Mouse (Mus musculus): ENCODE measurements around the gene Nrip2.

Gene Nrip2

DNA sequence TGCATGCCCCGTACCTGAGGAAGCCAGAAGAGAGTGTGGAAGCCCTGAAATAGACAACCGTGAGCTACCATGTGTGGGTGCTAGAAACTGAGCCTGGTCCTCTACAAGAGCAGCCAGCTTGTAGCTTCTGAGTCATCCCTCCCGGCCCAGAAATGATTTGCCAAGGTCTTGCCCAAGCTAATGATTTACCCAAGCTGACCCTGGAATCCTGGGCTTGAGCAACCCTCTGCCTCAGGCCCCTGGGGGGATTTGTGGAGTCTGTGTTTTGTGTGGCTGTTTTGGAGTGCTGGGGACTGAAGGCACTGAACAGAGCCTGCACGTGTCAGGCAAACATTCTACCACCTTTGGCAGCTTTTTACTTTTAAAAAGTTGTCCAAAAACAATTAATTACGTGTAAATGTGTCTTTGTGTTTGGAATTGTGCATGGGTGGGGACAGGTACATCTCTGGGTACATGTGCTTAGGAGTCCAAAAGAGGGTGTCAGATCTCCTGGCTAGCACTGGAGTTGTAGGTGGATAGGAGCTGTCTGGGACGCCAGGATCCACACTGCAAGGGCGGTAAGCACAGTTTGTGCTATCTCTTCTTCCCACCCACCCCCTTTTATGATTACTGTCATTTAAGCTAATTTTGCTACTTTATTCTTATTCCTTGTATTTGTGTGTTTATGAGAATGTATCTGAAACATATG, 1.4 kb upstream of the Nrip2 start:
- no peak for DNase-seq (ENCODE audit: low read depth, low spot score)

DNA sequence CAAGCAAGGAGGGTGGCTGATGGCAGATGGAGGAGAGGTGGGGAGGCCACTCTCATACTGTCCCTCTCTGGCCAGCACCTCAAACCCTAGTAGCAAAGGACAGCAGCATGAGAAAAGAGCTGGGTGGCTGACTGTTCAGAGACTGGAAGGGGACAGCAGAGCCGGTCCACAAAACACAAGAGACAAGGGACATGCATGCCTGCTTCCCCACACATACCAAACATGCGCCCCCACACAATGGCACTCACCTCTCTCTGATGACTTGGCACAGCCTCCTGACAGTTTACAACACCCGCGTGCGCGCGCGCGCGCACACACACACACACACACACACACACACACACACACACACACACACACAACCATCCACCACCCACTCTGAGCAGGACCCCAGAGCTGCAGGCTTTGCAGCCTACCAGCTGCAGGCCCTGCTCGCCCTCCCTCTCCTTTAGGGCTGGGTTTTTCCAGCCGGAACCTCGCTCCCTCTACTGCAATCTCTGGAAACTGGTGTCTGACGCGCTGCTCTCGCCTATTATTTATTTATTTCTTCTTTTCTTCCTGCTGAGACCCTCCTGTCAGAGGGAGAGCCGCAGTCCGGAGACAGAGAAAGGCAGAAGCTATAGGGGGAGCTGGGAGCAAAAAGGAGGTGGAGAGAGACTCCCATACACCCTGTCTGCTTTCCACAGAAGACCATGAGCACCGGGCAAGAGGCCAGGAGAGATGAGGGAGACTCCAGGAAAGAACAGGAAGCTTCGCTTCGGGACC, 507 bp downstream of the Nrip2 start:
- no peak for DNase-seq (ENCODE audit: low read depth, low spot score)

DNA sequence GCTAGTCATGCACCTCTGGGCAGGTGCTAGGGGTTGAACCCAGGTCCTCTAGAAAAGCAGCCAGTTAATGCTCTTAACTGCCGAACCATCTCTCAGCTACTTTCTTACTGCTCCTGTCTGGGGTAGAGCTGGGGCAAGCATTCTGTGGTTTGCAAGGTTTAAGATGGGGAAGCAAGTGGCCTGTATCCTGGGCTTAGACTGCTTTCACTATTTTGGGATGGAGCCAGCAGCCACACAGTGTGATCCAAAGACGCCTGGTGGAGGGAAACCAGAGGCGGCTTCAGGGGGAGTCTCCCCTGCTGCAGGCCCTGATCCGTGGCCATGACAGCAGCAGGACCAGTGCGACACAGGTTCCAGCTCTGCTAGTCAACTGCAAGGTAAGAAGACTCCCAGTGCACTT, 5.6 kb downstream of the Nrip2 start:
- DNase-seq (ENCODE audit: low read depth, low spot score) = no peak

DNA sequence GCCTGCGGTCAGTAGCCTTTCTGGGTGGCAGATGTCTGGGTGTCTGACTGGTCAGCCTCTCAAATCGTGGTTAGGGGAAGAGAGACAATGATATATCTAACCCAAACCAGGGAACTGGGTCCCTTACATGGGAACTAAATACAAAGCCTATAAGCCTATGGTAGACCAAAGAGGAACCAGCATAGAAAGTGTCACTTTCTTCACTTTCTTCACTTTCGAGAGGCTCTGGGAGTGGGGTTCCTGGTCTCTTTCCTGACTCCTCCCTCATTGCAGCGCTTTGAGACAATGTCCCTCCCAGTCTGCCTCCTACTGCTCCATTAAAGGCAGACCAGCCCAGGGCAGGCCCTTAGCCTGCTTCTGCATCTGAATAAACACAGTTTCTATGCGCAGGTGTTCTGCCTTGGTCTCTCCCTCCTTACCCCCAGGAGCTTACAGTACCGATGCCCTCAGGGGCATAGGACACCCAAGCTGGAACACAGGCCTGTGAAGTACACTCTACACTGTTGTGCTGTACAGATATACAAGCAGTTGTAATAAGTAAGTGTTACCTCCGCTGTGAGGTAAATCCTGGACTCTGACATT, 9.5 kb downstream of the Nrip2 start:
- peak; percentile 44 for DNase-seq (ENCODE audit: low read depth, low spot score)

DNA sequence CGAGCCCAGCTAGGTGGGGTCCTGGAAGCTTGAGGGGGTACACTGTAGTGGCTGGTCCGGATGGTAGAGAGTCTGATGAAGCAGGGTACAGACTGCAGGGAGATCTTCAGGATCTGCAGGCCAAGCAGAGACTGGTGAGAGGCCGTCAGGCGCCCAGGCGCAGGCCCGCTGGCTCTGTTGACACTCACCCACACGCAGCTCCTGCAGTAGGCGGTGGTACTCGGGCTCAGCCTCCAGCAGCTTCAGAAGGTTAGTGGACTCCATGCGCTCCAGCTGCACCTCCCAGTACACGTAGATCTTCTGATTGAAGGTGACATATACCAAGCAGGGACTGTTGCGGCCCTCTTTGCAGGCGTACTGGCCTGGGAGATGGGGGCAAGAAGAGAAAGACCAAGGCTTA, 11.2 kb downstream of the Nrip2 start:
- no peak for DNase-seq (ENCODE audit: low read depth, low spot score)

DNA sequence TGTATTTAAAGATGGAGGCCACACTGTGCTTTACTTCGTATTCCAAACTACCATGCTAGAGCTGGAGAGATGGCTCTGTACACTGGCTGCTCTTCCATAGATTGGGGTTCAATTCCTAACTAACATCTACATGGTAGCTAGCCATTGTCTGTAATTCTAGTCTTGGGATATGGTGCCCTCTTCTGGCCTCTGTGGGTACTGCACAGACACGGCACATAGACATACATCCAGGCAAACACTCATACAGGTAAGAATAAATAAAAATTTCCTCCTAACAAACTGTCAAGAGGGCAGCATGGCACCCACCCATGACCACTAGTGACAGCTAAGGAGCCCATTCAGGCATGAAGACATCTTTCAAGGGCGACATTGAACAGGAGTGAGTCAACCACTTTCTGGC, 12.0 kb downstream of the Nrip2 start:
- DNase-seq (ENCODE audit: low read depth, low spot score) = peak; percentile 74

DNA sequence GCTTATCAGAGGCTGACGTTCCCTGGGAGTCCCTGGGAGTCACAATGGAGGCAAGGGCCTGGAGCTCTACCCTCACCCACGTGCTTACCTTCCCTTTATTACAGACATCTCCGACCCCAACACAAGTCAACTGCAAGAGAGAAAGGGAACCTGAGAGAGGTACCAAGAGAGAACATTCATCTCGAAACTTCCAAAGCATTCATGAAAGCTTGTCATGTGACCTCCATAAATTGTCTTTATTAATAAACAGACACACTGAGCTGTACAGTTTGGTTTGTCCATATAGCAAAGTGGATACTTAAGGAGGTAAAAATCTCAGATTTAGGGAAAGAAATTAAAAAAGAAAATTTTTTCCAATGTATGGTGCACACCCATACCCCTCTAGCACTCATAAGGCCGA, 17.1 kb downstream of the Nrip2 start:
- no peak for DNase-seq (ENCODE audit: low read depth, low spot score)

DNA sequence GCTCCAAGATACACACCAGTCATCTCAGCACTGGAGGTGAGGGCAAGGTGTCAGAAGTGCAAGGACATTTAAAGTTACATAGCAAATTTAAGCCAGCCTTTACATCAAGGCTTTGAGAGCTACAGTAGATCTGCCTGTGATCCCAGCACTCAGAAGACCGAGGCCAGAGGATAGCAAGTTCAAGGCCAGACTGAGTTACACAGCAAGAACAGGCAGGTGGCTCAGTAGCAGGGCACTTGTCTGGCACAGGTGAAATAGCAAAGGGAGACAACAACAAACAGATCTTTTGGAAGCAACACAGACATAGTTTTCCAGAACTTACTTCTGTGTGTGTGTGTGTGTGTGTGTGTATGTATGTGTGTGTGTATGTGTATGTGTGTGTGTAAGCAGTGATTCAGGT, 19.0 kb downstream of the Nrip2 start:
- no peak for DNase-seq (ENCODE audit: low read depth, low spot score)

DNA sequence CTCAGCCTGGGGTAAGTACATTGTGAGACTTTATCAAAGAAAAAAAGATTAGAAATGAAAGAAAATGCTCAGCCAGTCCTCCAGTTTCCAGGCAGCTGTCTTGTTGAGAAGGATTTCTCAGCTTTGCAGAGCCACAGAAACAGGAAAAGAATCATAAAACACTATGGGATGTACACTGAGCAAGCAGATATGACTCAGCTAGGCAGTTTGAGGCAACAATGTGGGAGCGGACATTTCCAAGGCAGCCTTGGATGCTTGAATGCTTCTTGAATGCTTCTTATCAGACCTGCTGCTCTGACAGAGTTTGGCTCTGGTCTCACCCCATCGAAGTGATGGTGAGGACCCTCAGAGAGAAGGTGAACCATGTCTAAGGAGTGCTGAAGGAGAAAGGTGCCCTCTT, 21.9 kb downstream of the Nrip2 start:
- DNase-seq (ENCODE audit: low read depth, low spot score) = no peak

DNA sequence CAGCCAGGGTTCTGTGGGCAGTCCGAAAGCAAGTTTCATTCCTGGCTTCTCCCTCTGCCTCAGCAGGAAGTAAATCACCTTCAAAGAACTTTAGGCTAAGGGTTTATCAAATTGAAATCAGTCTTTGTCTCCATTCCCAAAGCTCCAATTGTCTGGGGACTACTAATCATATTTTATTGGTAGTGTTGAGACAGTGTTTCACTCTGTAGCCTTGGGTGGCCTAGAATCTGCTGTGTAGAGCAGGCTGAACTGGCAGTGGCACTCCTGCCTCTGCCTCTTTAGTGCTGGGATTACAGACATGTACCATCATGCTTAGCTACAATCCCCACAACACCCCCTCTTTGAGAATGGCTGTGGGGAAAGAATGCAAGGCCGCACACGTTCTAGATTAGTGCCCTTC, 22.4 kb downstream of the Nrip2 start:
- no peak for DNase-seq (ENCODE audit: low read depth, low spot score)

DNA sequence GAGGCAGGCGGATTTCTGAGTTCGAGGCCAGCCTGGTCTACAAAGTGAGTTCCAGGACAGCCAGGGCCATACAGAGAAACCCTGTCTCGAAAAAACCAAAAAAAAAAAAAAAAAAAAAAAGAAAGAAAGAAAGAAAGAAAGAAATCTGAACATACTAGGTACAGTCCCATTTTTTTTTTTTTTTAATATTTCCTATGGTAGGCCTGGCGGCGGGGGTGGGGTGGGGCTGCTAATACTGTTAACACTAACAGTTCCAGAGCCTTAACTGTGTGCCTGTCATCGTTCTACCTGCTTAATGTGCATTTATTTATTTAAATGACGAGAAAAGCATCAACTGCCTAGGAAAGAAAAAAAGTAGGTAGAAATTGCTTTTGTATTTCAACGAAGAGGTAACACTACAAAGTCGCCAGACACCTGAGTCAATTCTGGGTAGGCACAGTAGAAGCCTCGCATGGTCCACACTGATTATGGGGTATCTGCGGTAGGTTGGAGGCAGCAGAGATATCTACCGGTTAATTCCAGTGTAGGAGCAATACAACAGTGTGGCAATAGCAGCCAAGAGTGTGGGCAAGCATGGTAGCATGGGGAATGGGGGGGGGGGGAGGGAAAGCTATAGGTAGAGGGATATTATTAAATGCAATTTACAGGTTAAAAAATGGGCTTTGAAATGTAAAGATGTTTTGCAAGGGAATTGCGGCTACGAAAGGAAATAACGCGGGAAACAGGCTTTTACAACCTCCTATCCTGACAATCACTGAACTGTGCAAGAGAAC, 24.6 kb downstream of the Nrip2 start:
- no peak for DNase-seq (ENCODE audit: low read depth, low spot score)

DNA sequence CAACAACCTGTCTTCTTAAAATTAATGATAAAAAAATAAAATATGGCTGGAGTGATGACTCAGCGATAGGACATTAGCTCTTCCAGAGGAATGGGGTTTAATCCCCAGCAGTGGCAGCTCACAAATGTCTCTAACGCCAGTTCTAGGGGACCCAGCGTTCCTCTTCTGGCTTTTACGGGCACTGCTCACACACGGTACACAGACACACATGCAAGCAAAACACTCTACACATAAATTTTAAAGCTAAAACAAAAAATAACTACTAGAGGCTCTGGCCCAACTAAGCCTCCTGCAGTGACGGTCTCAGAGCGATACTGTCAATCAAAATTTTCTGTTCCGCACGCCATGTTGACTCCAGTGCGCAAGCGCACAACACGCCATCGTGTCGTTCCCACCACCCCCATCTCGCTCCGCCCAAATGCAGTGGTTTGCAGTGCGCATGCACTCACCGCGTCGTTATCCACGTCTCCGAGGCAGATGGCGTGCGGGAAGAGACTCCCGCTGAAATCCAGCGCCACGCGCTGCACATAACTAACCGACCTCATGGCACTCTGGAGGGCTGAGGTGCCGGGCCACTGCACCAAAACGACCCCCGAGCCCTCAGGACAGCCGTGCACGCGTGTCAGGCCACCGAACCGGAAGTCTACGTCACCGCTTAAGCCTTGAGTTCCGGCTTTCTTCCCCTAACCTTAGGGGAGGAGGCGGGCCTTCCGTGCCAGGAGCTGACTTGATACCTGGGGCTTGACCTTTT, 25.3 kb downstream of the Nrip2 start, which contains the start of gene Itfg2:
TSS of gene Itfg2 (minus strand) at position 663 of the 751 bp plus-strand sequence.
- peak; percentile 97 for DNase-seq (ENCODE audit: low read depth, low spot score)

DNA sequence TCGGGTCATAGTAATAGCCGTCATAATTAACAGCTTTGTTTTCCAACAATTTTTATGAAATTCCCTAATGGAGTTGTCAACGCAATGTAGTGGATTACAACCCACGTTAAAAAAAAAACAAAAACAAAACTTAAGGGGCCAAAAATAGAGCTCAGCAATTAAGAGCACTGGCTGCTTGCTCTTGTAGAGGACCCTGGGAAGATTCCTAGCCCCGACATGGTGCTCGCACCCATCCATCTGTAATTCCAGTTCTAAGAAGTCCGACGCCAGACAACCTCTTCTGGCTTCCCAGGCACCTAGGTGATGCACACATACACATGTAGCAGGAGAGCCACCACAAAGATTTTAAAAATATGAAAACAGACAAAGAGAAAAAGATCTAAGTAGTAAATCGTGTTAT, 25.9 kb downstream of the Nrip2 start:
- DNase-seq (ENCODE audit: low read depth, low spot score) = no peak

DNA sequence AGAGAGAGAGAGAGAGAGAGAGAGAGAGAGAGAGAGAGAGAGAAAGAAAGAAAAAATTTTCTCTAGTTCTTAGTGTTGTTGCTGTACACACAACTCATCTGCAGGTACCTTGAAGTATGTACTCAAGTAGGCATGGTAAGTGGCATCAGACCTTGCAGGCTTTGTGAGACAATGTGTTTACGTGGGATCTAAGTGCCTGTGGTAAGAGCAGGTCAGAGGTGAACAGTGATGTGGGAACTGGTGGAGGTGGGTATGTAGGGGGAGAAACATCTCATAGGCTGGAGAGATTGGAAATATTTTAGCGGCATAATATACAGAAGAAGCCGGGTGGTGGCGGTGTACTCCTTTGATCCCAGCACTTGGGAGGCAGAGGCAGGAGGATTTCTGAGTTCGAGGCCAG, 28.5 kb downstream of the Nrip2 start:
- no peak for DNase-seq (ENCODE audit: low read depth, low spot score)

DNA sequence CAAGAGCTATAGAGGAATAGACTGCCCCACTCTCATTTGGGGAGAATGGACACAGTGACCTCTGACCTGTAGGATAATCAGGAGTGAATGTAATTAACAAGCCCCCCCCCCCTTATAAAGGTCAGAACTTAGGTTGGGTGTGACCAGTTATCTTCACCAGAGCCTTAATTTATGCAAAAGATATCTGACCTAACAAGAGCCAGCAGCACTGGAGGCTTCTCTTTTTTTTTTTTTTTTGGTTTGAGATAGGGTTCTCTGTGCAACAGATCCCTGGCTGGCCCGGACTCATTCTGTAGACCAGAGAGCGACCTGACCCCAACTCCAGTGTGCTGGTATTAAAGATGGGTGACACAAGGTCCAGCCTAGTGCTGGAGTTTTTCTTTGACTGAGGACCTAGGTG, 30.2 kb downstream of the Nrip2 start:
- DNase-seq (ENCODE audit: low read depth, low spot score) = no peak

DNA sequence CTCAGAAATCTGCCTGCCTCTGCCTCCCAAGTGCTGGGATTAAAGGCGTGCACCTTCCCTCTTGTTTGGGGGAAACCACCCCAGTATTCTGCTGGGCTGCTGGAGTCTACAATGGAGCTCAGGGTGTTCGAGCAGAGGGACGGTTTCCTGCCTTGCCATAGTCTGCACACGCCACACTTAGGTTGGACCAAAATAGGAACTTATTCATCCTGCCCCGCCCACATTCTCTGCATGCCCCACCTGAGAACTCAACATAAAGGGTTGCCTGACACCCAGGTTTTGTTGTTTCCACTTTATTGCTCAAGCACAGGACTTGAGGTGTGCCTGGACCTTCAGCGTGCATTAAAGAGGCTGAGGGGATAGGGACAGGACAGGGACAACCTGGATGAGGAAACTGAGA, 30.7 kb downstream of the Nrip2 start:
- DNase-seq (ENCODE audit: low read depth, low spot score) = peak; percentile 70

DNA sequence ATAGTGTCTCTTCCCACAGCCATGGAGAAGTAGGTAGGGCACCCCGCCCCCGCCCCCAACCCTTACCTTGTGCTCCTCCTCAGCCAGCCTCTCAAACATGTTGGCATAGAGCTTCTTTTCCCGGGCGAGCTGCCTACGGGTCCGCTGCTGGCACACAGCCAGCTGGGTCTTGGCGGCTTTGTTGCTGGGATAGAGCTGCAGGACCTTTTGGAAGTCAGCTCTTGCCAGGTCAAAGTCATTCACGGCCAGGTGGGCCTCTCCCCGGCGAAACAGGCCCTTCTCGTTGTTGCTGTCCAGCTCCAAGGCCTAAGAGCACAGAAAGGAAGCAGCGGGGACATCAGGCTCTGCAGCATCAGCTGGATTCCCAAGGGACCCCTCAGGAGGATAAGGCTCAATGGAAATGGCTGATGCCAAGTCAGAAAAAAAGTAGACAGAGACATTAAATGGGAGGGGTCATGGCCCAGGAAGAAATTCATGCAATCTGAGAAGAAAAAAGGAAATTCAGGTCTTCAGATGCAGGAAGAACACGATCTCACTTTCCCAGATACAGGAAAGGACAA, 33.3 kb downstream of the Nrip2 start:
- no peak for DNase-seq (ENCODE audit: low read depth, low spot score)

DNA sequence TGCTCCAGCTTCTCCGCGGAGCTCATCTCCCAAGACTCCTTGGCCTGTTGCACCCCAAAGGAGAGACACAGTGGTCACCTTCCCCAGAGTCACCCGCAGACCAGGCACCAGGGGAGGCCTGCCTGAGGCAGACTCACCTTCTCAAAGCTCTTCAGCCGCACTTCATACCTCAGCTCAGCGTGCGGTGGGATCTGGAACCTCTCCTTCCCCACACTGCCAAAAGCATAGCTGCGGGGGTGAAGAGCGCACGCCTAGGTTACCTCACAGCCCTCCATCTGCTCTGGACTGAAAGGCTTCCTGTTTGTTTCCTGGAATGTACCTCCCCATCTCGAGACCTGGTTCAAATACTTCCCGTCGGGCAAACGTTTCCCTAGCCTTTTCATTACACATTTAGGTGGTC, 34.5 kb downstream of the Nrip2 start:
- no peak for DNase-seq (ENCODE audit: low read depth, low spot score)

DNA sequence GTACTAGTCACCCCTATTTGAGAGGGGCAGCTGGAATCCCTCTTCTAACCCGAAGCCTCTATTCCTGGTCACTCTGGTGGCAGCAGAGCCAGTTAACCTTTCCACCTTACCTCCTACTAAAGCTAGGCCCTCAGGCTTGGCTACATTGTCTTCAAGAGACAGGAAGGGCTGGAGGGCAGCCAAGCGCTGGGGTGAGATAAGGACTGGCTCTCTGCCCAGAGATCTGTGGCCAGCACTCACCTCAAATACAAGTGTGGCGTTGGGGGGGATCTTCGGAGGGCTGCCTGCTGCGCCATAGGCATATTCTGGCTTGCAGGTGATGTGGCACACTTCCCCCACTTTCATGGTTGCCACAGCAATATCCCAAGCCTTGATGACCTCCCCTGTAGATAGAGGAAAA, 36.4 kb downstream of the Nrip2 start:
- no peak for DNase-seq (ENCODE audit: low read depth, low spot score)

DNA sequence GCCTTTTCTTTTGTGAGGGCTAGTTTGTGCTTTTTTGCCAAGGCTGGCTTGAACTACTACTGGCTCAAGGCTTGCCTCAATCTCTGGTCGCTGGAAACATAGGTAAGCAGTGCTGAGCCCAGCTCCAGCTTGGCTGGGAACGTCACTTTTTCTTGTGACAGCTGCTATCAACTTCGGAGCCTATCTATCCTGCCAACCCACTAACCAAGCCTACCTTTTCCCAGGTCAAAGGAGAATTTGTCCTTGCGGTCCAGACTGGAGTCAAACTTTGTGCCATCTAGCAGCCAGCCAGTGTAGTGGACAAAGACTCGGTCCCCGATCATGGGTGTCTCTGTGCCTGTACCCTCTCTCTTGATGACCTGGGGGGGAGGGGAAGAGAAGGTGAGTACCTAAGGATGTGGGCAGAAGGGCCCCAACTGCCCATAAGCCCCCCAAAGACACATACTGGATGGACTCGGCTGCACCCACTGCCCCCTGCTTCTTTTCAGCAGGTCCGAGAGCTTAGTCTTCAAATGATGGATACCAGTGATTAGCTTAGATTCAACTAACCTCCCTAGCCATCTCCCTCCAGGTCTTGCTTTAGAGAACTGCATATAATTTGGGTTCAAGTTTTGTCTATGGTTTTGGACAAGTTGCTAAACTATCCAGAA, 37.4 kb downstream of the Nrip2 start:
- DNase-seq (ENCODE audit: low read depth, low spot score) = no peak

DNA sequence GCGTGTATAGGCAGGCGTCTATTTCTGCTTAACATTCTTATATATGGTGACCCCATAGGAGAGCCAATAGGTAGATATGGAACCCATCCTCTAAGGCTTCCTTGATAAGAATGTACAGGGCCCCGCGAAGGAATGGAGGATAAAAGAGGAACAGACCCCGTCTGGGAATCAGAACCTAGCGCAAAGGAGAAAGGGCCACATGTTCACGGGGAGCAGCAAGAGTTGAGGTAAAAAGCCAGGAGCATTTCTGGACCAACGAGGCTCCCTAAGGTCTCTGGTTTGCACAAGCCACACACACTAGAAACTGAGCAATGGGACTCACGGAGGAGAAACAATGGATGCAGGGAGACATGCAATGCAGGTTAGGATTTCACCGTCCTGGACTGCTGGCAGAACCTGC, 38.2 kb downstream of the Nrip2 start:
- no peak for DNase-seq (ENCODE audit: low read depth, low spot score)

Measured in R1 (cell line).